Mouse (Mus musculus): ENCODE measurements around the gene Atf6.

GRCm38 (mm10) chr1:170876906-170877305 is 9.3 kb upstream of the Atf6 start:
- TF ChIP-seq CTCF (IDR thresholded peaks at IDR 0.05; ENCODE audit: low read depth, low read length) = no peak
- no peak for TF ChIP-seq POLR2A (IDR thresholded peaks at IDR 0.05; ENCODE audit: extremely low read depth, insufficient read depth, low read length)

Measured in liver, adult 2 months (tissue).